Mouse (Mus musculus): ENCODE results near the gene Hmgcll1. TPM values are rescaled to one million over a fixed set of nuclear protein-coding genes. Genes with fewer than 3 reads are reported as not detected.
"Not testable (repeated sequence)": the region's sequence is repeated elsewhere in the genome, so short reads cannot be mapped to it uniquely, and the experiment has no call there.

Hmgcll1 gene
- polyA plus RNA-seq, 3 experiments from 2014 or later: not detected

DNA sequence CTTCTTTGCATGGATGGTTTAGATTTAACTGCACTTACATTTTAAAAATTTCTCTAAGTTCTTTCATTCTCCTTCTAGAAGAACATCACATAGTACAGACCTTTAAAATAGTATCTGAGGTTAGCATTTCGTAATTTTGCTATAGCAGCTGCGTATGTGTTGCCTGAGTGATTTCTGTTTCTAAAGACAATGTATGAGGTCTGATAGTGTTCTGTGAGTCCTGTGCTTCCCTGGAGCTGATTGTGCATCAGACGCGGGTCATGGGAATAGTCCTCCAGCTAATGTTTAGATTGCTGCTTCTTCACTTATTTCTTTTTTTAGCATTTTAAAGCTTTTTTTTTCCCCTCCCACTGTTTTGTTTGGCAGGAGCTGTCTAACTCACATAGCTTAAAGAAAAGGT lies 46.8 kb downstream of the Hmgcll1 start:
- no peak for ATAC-seq

DNA sequence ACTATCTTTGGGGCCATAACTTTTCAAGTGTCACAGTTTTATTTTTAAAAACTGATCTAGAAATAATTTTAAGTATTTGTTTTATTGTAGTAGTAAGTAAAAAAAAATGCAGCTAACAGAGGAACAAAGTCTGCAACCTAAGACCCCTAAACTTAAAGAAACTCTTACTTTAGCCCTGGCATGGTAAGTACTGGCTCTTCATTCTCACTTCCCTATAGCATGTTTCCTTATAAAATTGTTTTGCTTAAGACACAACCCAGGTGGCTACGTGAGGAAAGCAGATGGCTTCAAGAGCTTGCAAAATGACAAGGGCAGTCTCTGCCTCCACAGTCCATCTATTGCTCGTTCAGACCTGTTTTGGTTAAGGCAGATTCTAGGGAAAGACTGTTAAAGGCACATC lies 49.5 kb downstream of the Hmgcll1 start:
- ATAC-seq: no peak

DNA sequence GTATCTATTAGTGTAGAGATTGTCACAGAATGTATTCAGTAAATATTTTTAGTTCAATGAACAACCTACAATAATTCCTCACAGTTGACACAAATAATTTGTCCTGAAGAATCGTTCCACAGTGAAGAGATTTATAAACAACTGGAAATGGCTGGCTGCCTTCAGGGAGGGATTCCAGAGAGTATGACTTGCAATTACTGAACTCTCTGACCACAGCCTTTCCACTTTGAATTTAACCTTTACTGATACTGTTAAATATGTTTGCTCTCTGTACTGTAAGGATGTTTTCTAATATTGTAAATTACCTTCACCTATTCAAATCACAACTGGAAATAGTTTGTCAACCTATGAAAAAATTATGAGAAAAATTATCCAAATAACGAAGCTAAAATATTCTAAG lies 76.9 kb downstream of the Hmgcll1 start:
- no peak for ATAC-seq

DNA sequence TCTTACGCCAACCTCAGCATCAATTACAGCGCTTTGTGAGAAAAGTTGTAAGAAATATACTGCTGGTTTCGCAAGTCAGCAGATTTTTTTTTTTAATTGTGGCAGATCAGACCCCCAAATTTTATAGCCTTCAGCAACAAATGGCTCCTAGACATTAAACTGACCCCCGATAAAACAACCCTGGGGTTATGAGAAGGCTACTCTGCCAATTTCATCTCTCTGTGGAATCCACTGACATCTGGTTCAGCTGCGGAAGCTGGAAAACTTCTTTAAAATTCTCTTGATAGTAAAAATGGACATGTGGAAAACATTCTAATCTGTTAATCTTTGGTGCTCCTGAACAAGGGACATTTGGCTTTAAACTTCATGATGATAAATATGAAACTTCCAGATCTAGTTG lies 82.6 kb downstream of the Hmgcll1 start:
- no peak for ATAC-seq

DNA sequence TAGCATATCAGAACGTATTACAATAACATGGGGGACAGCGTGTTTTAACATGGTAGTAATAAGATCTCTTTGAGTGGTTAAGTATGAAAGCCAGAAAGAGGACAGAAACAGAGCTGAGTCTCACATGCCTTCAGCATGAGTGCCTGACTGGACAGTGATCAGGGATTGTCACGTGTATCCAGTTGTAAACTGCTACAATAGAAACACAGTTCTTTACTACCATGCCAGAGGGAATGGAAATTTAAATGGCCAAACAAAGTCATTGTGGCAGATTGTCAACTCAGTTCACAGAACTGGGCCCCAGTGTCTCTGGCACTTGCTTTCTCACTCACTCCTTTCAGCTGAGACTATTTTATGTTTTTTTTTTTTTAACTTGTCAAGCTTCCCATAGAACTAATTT lies 85.3 kb downstream of the Hmgcll1 start:
- ATAC-seq: no peak

DNA sequence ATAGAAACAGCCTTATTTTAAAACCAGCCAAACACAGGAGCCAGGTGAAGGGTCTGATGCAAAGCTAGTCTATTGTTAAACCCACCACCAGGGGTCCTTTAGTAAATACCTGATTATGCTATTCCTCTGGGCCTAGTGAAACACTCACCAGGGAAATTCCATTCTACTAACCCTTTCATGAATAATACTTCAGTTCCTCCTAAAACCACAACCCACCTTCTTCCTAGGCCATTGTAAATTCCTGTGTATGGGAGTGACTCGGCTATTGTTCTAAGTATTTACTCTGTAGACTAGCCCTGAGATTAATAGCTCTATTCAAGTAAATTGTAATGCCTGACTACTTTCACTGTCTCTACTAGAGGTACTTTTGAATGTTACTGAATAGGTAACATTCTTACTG lies 89.8 kb downstream of the Hmgcll1 start:
- ATAC-seq: not testable (repeated sequence)

DNA sequence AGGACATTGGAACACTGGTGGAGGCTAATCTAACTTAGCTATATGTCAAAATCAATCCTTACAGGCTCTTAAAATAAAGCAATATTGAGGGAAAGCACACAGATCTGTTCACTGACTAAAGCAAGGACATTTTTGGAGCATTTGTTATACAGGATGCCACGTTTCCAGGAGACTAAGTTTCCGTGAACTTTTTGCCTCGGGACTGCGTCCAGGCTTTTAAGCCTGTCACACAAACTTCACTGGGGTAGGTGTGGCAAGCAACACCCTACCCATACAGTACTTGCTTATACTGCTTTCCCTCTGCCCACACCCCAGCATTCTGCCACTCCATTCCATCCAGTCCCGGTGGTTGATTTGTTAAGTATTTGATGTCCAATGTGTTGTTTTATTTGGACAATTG lies 90.2 kb downstream of the Hmgcll1 start:
- ATAC-seq: no peak

DNA sequence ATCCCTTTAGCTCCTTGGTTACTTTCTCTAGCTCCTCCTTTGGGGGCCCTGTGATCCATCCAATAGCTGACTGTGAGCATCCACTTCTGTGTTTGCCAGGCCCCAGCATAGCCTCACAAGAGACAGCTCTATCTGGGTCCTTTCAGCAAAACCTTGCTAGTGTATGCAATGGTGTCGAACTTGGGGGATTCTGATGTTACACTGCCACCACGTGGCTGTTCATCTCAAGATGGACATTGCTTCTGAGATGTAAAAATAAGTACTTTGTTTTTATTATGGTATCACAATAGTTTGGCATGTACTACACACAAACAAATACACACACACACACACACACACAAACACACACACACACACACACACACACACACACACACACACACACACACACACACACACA lies 108.2 kb downstream of the Hmgcll1 start:
- not testable (repeated sequence) for ATAC-seq

DNA sequence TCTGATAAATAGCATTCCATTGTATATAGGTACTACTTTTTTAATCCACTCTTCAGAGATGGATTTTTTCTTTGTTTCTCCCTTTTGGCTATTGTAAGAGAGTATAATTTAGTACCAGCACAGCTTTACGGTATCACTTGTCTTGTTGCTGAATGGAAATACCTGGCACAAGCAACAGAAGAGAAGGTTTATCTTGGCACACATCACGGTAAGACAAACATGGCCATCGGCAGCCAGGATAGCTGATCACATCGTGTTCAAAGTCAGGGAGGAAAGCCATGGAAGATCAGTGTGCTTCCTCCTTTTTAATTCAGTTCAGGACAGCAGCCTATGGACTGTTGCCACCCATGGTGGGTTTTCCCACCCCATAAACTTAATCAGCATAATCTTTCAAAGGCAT lies 109.6 kb downstream of the Hmgcll1 start:
- no peak for ATAC-seq

DNA sequence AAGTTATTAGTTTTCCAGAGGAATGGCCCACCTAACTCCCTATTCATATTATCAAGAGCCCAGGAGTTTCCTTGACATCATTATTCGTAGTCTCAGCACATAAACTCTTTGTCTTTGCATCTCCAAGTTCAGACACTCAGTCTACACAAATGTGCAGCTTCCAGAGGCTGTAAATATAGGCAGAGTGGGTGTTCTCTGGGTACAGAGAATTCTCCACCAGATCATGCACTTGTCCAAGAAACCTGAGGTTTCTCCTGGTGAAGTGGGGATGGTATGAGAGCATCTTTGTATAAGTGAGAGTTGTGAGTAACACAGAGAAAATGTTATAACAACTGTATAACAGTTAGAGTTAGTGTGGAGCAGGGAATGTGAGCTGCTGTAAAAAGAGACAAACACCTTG lies 114.7 kb downstream of the Hmgcll1 start:
- ATAC-seq: no peak

DNA sequence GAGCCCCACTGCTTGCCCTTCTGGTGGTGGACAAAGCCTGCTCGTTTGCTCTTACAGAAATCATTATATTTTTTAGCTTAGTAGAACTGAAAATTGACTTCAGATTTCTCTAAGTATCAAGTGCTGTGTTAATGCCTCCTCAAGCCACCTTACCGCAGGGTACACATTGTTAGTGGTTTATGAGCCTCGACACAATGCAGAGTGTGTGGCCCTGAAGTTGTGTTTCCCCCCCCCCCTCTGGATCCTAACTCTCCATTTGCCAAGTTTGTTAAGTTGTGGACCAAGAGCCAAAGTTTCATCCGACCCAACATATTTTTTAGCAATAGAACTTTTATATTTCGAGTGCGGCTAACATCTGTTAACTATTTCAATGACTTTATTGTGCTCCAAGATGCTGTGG lies 119.4 kb downstream of the Hmgcll1 start:
- no peak for ATAC-seq

DNA sequence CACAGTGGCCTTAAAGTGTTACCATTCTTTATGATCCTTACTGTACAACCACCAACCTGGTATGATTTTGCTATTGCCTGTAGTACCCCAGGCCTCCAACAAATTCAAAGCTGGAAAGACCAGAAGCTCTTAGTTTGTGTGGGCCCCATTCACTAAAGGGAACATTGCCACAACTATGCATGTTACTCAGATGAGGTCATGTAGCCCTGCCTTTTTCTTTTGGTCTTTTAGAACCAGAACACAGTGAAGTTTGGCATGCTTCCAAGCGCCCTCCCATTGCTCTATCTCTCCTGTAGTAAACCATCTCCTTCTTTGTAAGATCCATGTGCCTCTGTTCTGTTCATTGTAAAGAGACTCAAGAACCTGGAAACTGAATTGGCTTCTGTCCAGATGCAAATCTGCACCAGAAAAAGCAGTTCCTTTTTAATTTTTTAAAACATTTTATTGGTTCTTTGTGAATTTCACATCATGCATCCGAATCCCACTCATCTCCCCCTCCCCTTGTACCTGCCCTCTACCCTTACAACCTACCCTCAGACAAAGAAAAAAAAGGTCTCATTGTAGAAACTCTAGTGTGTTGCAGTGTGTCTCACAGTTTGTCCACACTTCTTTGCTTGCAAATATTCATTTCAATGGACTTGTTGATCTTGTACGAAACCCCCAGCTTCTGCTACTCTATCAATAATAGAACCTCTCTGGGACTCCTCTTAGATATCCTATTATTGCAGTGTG lies 123.9 kb downstream of the Hmgcll1 start:
- no peak for ATAC-seq

DNA sequence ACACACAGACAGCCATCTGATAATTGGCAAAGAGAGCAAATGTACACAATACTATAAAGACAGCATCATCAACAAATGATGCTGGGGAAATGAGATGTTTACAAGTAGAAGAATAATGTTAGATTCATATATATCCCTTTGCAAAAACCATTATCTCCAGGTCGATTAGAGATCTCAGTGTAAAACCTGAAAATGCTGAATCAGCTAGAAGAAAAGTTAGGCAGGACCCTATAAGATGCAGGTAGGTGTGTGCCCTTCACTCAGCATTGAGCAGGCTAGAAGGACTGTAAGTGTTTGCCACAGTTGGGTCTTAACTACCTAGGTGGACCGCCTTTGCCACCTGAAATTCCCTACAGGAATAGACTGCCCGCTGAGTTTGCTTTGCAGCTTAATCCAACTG lies 130.9 kb downstream of the Hmgcll1 start:
- no peak for ATAC-seq

DNA sequence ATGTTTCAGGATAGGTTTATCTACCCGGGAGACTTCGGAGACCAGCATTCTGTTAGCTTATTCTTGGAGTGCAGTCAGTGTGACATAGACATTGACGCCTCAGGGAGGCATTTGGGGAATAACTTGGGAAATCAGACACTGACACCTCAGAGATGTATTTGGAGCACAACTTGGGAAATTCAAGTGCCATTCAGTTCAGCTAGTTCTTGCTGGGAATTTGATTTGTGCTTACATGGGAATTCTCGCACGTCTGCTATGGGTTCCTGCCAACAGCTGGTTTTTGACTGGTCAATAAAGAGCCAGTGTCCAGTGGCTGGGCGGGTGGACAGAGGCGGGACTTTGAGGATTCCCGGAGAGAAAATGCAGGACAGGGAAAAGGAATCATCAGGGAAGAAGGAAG lies 147.8 kb downstream of the Hmgcll1 start:
- ATAC-seq: no peak

DNA sequence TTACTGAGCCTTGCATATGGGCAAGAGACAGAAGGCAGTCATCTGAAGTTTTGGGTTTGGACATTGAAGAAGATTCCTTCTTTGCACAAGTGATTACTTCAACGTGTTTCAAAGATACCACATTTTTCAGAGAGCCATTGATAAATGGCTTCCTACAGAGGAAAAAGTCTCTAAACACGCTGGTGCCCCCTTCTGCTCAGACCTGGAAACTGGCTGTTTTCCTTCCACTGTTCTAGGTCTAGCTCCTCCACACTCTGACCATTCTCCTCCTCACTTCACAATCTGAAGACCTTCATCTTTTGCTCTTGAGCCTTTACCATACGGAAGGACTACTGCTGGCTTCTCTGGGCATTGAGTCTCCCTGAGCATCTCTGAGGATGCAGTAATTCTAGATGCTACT lies 153.7 kb downstream of the Hmgcll1 start:
- ATAC-seq: no peak

DNA sequence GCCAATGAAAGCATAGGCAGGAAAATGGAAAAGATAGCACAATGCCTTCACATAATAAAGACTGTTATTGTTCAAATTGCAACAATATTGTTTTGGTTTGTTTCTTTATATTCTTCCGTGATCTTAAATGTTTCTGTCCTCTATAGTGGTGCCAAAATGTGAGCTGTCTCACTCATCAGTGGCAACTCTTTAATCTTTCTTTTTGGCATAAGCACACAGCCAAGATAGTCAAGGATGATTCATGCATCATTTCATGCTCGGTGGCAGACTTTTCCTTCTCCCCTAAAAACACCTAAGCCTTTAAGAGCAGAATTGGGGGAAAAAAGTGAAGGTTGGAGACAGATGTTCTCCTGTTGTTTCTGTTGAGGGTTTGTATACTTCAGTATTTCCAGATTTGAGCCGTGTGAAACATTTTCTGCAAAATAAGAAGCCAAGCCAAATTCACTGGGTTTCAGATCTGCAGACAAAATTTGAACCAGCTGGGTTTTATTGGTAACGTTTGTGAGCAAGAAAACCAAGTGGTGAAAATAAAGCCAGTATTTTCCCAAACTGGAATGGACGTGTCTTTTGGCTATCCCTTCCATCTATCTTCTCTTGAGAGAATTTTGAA lies 158.1 kb downstream of the Hmgcll1 start:
- no peak for ATAC-seq

DNA sequence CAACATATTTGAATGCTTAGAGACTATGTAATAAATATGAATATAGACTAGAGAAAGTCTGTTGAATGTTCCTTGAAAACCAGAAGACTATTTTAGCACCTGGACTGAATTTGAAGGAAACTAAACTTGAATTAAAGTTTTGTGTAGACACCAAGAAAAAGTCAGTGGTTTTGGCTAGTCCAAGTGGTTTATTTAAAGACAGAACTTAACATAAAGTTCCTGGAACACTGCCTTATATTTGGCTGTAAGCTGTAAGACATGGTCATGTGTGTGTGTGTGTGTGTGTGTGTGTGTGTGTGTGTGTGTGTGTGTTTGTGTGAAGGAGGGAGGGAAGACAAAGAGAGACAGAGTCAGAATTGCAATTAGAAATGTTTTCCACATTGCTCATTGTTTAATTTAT lies 164.6 kb downstream of the Hmgcll1 start:
- ATAC-seq: no peak

Other genes with a start within 250 kb of the Hmgcll1 start
- gene Bmp5, start 239.5 kb upstream of the Hmgcll1 start, polyA plus RNA-seq (2017; shearing (Covaris generic)): not detected
- gene Gfral, start 198.8 kb downstream of the Hmgcll1 start, polyA plus RNA-seq (2017; shearing (Covaris generic)): not detected